Mouse (Mus musculus) embryo, embryonic 11 days (tissue): ENCODE results near the gene Dus3l.
A peak's percentile ranks its signal among the peaks of the same experiment; 100 is the strongest.

Experiments
- DNase-seq: peaks from one replicate; pipeline ENCODE4 v3.0.0-alpha.2; 2015

The Dus3l gene

DNA sequence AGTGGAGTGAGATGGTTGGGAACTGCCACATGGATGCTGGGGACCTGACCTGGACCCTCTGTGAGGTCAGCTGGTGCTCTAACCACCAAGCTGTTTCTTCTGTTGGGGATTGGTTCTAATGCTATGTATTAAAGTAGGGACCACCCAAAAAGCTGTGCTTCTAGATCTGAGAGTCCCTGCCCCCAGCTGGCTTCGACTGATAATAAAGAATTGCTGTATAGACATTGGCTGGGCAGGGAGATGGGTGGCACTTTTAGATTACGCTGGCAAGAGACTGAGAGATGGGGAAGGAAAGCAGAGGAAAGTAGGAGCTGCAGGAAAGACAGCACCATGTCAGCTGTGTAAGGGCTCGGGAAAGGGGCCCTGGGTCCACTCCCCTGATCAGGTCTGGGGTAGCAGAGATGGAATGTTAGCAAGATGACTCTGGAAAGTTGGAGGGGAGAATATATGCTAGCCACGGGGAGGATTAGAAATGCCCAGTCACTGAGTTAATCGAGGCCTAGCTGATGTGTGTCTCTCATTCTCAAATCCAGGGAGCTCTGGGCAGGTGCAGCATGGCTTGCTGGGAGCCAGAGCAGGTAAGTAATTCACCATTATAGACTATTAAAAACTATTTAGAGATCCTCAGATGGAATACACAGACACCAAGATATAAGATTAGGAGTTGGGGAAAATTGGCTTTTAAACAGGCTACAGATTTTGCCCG is 29.2 kb downstream of the Dus3l start:
- DNase-seq = no peak

GRCm38 (mm10) chr17:56799276-56799675 is 34.7 kb downstream of the Dus3l start:
- DNase-seq = no peak

DNA sequence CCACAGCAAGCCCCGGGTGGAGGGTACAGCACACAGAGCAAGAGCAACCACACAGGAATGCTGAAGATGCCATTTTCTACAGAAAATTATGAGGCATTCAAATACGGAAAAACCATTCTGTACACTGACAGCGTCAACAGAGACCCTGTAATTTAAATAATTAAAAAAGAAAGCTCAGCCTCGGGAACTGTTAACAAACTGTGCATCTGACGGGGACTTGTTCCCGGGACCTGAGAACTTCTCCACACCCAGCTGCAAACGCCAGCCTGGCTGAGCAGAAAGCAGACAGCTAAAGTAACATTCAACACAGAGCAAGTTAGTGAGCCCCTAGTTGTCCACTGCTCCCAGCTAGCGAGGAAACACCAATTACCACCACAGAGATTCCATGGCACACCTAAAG is 37.5 kb downstream of the Dus3l start:
- DNase-seq = no peak

GRCm38 (mm10) chr17:56804952-56805351 is 40.4 kb downstream of the Dus3l start:
- DNase-seq = no peak

- DNase-seq = no peak
Measured at GRCm38 (mm10) chr17:56805784-56806183, 41.2 kb downstream of the Dus3l start.

DNA sequence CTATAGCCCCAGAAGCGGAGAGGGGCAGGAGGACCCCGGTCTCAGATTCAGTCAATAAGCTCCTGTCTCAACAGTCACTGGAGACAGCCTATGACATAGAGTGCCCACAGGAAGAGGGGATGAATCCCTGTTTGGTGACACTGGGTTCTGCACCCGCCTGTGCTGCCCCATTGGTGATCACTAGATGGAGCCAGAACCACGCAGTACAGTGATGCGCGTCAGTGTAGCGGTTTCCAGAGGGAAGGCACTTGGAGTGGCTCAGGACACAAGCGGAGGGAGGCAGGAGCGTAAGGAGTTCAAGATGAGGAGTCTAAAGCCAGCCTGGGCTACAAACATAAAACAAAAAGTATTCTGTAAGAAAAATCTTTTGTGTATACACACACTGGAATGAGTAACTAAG is 44.0 kb downstream of the Dus3l start:
- DNase-seq = peak; percentile 86

DNA sequence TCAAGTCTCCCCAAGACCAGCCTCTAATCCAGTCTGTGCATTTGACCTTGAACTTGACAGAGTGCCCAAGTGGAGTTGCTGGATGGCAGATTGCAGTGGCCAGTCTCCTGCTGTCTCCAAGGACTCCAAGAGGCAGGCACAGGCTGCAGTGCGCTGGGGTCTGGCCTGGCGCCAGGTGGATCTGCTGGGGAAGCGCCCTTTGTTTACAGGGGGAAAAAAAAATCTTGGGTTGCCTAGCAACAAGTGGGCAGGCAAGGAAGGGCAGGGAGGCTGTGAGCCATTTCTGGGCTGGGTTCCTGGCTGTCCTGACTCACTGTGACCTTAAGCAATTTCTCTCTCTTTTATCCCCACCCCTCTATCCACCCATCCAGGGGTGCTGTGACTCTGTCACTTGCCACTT is 45.7 kb downstream of the Dus3l start:
- DNase-seq = peak; percentile 78

- DNase-seq = peak; percentile 94
Measured at GRCm38 (mm10) chr17:56814316-56815056, 49.9 kb downstream of the Dus3l start.

DNA sequence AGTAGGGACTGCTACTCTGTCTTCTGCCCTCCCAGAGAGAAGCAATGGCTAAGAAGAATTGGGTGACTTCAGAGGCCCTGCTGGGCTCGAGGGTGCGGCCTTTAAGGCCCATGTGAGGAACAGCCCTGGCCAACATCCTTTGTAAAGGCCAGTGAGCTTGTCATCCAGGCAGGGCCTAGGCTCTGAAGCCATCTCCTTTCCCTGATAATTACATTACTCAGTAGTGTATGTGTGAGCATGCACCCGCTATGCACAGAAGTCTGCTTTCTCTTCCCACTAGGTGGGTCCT is 50.4 kb downstream of the Dus3l start:
- DNase-seq = no peak

DNA sequence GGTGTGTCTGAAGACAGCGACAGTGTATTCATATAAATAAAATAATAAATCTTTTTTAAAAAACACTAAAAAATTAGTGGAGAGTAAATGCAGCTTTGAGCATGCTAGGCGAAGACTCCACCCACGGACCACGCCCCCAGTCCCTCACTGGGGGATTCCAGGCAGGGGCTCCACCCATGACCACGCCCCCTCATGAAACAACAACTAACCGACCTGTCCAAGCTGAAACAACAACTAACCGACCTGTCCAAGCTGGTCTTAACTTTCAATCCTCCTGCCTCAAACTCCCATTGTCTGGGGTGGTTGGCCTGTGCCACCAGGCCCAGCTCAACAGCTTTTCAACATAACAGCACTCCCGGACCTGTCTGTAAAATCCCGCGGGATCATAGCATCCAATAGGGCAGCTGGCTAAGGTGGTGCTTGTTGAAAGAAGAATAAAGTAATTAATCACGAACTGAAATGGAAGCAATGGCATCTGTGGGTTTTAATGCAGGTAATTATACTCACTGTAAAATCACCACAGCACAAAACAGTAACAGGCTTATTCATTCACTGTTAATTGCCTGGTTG is 53.6 kb downstream of the Dus3l start:
- peak; percentile 38 for DNase-seq

DNA sequence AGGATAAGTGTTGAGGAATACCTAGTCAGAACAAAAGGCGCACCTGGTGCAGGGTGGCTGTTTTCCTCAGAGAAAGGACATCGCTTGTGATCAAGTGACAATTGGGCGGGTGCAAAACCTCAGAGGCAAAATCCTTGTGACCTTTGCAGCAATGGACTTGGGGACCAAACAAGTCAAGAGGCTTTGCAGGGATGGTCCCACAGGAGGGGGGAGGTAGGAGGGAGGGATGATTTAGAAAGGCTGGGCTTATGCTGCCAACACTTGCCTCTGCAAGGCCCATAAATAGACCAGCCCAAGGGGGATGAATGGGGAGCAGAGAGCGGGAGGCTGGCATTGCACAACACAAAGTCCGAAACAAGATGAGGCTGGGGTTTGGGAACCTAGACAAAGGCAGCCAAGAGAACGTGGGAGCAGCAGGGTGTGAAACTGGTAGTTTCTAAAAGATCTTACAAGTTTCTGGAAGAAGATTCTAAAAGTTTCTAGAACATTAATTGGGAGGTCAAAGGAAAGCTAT is 54.5 kb downstream of the Dus3l start:
- DNase-seq = no peak
